Mouse (Mus musculus) liver, embryonic 14.5 days (tissue): Measurements from ENCODE around the gene Ada. TPM values are rescaled to one million over a fixed set of nuclear protein-coding genes. Genes with fewer than 3 reads are reported as not detected.

Experiments used
- ATAC-seq: fragments of 200-750 bp; cut with Nextera tagmentation; 2 replicates; pipeline ENCODE4 v1.8.0; 2017; ENCODE audit warnings: moderate number of reproducible peaks, mild to moderate bottlenecking, moderate library complexity; ENCODE audit not compliant: insufficient read depth
- DNase-seq, 3 experiments: peaks; one replicate each; pipeline ENCODE4 v3.0.0-alpha.2; 2012 to 2013; ENCODE audit warnings: low read depth in 3 of 3, low spot score in 3 of 3
- H3K27ac ChIP-seq: fragments of 300-500 bp; sonication (generic); 2 replicates; pipeline ENCODE4 v1.5.1; 2014; ENCODE audit warnings: moderate library complexity, mild to moderate bottlenecking, control low read depth, inconsistent platforms
- H3K27me3 ChIP-seq: fragments of 300-500 bp; sonication (generic); 2 replicates; pipeline ENCODE4 v1.6.1; 2014; ENCODE audit warnings: mild to moderate bottlenecking, low read length, moderate library complexity; ENCODE audit not compliant: control insufficient read depth, insufficient read depth
- H3K36me3 ChIP-seq: fragments of 300-500 bp; sonication (generic); replicated peaks from 2 replicates; pipeline ENCODE4 v1.6.1; 2014; ENCODE audit warnings: low read depth; ENCODE audit not compliant: control insufficient read depth, insufficient read depth
- H3K4me1 ChIP-seq, 2 experiments: fragments of 200-500 bp in 1 of 2; fragments of 300-500 bp in 1 of 2; sonication (generic) in 1 of 2; replicated peaks; 2 replicates each; pipeline ENCODE4 v1.6.1; 2012 to 2014; ENCODE audit warnings: antibody characterized with exemption in 1 of 2, inconsistent platforms in 1 of 2, low read length in 1 of 2; ENCODE audit not compliant: control insufficient read depth in 2 of 2, insufficient read depth in 2 of 2
- H3K4me2 ChIP-seq: fragments of 300-500 bp; sonication (generic); 2 replicates; pipeline ENCODE4 v1.6.1; 2014; ENCODE audit warnings: low read depth, mild to moderate bottlenecking, control low read depth, moderate library complexity
- H3K4me3 ChIP-seq, 2 experiments: fragments of 200-500 bp in 1 of 2; fragments of 300-500 bp in 1 of 2; sonication (generic) in 1 of 2; 2 replicates each; pipeline ENCODE4 v1.5.1; 2012 to 2014; ENCODE audit warnings: low read depth in 2 of 2, low read length in 2 of 2, mild to moderate bottlenecking in 2 of 2, control low read depth in 1 of 2, inconsistent platforms in 1 of 2, moderate library complexity in 1 of 2; ENCODE audit not compliant: insufficient read depth in 1 of 2
- H3K9ac ChIP-seq: fragments of 300-500 bp; sonication (generic); replicated peaks from 2 replicates; pipeline ENCODE4 v1.6.1; 2014; ENCODE audit warnings: mild to moderate bottlenecking, control low read depth, moderate library complexity
- H3K9me3 ChIP-seq: fragments of 300-500 bp; sonication (generic); 2 replicates; pipeline ENCODE4 v1.6.1; 2016; ENCODE audit warnings: low read length, mixed read lengths; ENCODE audit not compliant: control insufficient read depth
- CTCF ChIP-seq: IDR thresholded peaks from 2 replicates; pipeline ENCODE4 v1.5.1; 2016; ENCODE audit warnings: antibody characterized with exemption, low read depth, control low read depth
- EP300 ChIP-seq: IDR thresholded peaks from 2 replicates; pipeline ENCODE4 v1.6.1; 2016; ENCODE audit warnings: antibody characterized with exemption, low read depth
- WGBS: fragments of 180-500 bp; shearing (Covaris S2); extraction: QIAGEN DNeasy Blood & Tissue Kit; methylation state at CpG from one replicate; pipeline ENCODE4 v1.1.7; 2014; ENCODE audit not compliant: insufficient replicate concordance; 5-methylcytosine and 5-hydroxymethylcytosine counted together
- polyA plus RNA-seq, 2 experiments: library from polyadenylated mRNA; depleted of rRNA in 1 of 2; stranded (reverse) in 1 of 2; unstranded in 1 of 2; fragments of >200 nt; fragmentation: Nextera tagmentation in 1 of 2; extraction: Ambion mirVana in 1 of 2; gene quantifications; 2 replicates each; pipeline versions ENCODE4 v1.2.1 to v1.2.3; 2012 to 2014

Gene Ada
- polyA plus RNA-seq, 2 experiments, result 2.9 to 3.8 TPM

- no peak for DNase-seq
These were observed 33.9 kb upstream of the Ada start for GRCm38 (mm10) chr2:163783901-163784300.

GRCm38 (mm10) chr2:163783368-163783767, 33.3 kb upstream of the Ada start:
- Histone ChIP-seq H3K4me1 (no peaks in the 10 kb centered on the region), H3K9ac (no peak overlapping the region), H3K9me3 (no peaks in the 10 kb centered on the region), H3K27me3 (no peaks in the 10 kb centered on the region), H3K36me3 (no peaks in the 10 kb centered on the region), H3K4me3 (no peak overlapping the region), H3K4me2 (no peak overlapping the region), H3K27ac (no peak overlapping the region)
- TF ChIP-seq CTCF, result no peak
- TF ChIP-seq EP300, result no peak
- DNase-seq (no peak), ATAC-seq (no peak)
- WGBS, result 55% methylated on average over 6 of the region's 6 CpGs

More at GRCm38 (mm10) chr2:163783901-163784300, 33.9 kb upstream of the Ada start:
- TF ChIP-seq EP300 (no peak), CTCF (no peak)
- ATAC-seq, result no peak
- H3K9me3 ChIP-seq, result no peaks in the 10 kb centered on the region
- H3K36me3 ChIP-seq, result no peaks in the 10 kb centered on the region
- H3K4me3 ChIP-seq, result no peak overlapping the region
- 52% methylated on average over 4 of the region's 4 CpGs for WGBS
- H3K4me2 ChIP-seq, result no peak overlapping the region
- no peak overlapping the region for H3K9ac ChIP-seq
- no peaks in the 10 kb centered on the region for H3K4me1 ChIP-seq
- no peaks in the 10 kb centered on the region for H3K27me3 ChIP-seq
- H3K27ac ChIP-seq, result no peak overlapping the region

- DNase-seq, result no peak
- Histone ChIP-seq H3K9me3 (no peaks in the 10 kb centered on the region), H3K27ac (no peak overlapping the region), H3K4me3 (no peak overlapping the region), H3K36me3 (no peaks in the 10 kb centered on the region), H3K9ac (no peak overlapping the region), H3K27me3 (no peaks in the 10 kb centered on the region), H3K4me1 (no peaks in the 10 kb centered on the region), H3K4me2 (no peak overlapping the region)
- WGBS, result 64% methylated on average over 4 of the region's 4 CpGs
- TF ChIP-seq EP300 (no peak), CTCF (no peak)
- ATAC-seq, result no peak
These were observed 28.9 kb upstream of the Ada start for GRCm38 (mm10) chr2:163778896-163779295.

GRCm38 (mm10) chr2:163777061-163777460, 27.0 kb upstream of the Ada start:
- DNase-seq, result no peak
- no peak for ATAC-seq
- H3K4me3 ChIP-seq, result no peak overlapping the region
- no peaks in the 10 kb centered on the region for H3K4me1 ChIP-seq
- H3K27me3 ChIP-seq, result no peaks in the 10 kb centered on the region
- 19% methylated on average over 2 of the region's 2 CpGs for WGBS
- H3K4me2 ChIP-seq, result no peak overlapping the region
- H3K9ac ChIP-seq, result no peak overlapping the region
- no peaks in the 10 kb centered on the region for H3K36me3 ChIP-seq
- H3K9me3 ChIP-seq, result no peaks in the 10 kb centered on the region
- H3K27ac ChIP-seq, result no peak overlapping the region
- TF ChIP-seq CTCF, result no peak
- TF ChIP-seq EP300, result no peak

GRCm38 (mm10) chr2:163776661-163777060, 26.6 kb upstream of the Ada start:
- H3K27me3 ChIP-seq, result no peaks in the 10 kb centered on the region
- H3K9me3 ChIP-seq, result no peaks in the 10 kb centered on the region
- H3K9ac ChIP-seq, result no peak overlapping the region
- no peak for TF ChIP-seq CTCF
- TF ChIP-seq EP300, result no peak
- no peak overlapping the region for H3K4me3 ChIP-seq
- no peak for ATAC-seq
- no peak overlapping the region for H3K27ac ChIP-seq
- H3K4me1 ChIP-seq, result no peaks in the 10 kb centered on the region
- no peak overlapping the region for H3K4me2 ChIP-seq
- 30% methylated on average over 13 of the region's 13 CpGs for WGBS
- H3K36me3 ChIP-seq, result no peaks in the 10 kb centered on the region
- DNase-seq, result no peak
